Mouse (Mus musculus) 3T3-L1 (cell line): Measurements from ENCODE around the gene Gm15217.

Experiments
- DNase-seq: peaks from one replicate; pipeline ENCODE4 v3.0.0-alpha.2; 2015; ENCODE audit warnings: low read depth, low spot score

Gm15217 gene

DNA sequence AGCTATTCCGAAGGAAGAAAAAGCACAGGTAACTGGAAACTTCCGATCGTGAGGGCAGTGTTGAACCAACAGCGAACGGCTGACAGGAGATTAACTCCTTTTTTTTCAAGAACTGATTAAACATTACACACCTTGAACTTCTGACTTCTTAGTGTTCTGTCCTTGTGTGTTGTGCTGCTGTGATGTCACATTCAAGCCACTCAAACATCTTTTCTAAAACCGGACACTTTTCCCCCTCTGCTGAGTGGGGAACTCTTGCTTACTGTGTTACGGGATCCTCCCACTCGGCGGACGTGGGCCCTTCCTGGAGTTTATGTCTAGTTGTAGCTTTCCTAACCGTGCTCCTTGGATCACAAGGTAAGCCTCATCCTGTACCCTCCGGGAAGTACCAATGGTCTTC is at the start of gene Gm15217:
TSS of gene Gm15217 (plus strand) at position 130 of the 400 bp plus-strand sequence.
- DNase-seq: no peak

DNA sequence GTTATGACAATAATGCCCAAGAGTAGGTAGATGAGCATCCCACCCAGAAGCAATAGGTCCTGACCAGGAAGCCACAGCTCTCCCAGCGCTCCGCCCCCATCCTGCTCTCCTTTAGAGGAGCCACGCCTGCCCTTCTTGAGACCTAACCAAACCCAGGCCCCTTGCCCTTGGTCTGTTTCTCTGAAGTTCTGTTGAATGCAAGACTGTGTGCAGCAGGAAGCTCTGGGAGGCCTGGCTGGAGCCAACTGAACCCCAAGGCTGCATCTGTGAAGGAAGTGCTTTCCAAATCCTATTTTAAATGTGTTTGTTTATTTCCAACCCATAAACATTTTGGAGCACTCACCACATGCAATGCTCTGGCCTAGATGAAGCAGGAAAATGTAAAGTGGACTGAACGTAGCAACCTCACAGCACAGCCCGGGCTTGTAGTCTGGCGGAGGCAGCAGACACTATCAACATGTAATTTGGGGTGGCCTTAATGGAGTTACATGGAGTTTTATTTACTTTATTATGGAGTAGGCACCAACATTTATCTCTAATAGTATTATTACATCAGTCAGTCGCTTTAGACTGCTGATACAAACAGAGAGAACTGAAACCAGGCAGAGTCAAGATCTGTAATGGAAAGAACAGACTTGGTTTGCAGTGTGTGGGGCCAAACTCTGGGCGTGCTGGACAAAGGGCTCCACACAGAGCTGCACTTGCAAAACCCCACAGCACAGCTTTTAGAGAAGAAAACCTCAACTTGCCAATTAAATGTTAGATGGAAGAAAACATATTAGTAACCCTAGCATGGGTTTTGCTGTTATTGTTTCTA is 45.6 kb upstream of the Gm15217 start:
- no peak for DNase-seq

DNA sequence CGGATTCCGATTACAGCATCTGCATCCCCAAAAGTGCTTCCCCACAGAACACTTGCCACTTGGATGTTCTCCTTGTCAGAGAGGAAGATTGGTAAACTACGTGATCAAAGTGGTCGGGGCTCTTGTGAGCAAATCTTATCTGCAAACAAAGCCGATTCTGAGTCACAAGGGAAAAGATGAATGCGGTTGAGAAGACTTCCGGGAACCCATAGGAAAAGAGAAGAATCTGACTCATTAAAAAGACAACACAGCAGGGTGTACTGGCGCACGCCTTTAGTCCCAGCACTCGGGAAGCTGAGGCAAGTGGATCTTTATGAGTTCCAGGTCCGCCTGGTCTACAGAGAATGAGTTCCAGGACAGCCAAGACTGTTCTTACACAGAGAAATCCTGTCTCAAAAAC is 40.4 kb upstream of the Gm15217 start:
- DNase-seq: no peak

DNA sequence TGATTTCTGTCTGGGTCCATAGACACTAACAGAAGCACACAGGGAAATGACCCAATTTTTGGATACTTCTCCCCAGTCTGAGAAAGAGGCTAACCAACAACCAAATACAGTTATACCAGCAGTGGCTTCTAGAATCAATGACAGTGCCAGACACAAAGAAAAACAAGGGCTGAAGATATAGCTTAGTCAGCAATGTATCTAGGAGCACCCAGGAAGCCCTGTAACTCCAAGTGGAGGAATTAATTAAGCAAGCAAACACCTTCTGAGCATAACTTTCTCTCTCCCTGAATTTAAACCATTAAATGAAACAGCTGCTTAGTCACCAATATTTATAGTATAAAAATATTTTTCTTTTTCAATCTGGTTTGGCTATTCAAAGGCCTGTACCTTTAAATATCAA is 34.5 kb upstream of the Gm15217 start:
- no peak for DNase-seq

DNA sequence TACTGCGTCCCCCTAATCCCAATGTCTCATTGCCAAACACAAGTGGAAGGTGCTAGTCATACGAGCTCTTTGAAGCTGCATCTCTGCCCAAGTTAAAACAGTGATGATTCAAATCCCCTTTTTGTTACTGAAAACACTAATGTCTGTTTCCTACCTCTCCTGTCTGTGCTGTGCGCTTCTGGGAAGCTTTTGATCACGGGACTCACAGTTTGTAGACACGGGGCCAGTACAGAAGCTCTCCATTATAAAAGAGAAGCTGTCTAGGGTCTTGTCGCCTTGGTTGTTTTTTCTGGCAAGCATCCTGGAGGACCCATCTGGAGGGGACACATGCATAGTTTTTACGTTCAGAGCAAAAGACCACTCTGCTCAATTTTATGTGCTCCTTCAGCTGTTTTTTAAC is 21.9 kb upstream of the Gm15217 start:
- DNase-seq: no peak

DNA sequence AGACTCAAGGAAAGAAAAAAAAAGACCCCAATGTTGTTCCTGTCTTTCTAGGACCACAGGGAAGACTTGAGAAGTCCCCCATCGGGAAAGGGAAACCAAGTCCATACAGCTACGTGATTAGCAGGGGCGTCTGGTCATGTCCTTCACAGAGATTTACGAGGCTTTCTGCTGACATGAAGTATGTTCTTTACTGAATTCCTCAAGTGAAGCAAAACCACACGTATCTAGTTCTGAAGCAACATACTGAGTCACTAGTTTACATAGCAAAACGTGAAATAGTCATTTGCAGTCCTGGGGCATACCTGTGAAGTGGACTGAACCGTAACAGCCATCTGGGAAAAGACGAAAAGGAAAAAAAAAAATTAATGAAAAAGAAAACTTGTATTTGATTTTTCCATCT is 21.5 kb upstream of the Gm15217 start:
- DNase-seq: peak; percentile 58

DNA sequence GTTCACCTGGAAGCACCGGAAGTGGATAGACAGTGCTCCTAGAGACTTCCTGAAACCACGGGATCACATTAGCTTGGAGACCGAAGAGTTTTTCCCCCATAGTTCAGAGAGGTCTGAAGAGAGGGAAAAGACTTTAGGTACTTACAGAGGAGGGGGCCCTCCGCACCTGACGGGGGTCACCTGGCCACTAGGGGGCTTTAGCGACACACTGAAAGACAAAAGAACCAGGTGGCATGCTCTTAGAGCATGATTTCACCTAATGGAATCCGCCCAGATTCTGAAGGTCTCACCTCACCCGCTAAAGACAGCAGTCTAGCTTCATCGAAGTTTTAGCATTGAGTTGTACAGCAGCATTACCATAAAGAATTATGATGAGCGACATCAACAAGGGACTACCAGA is 16.0 kb upstream of the Gm15217 start:
- DNase-seq: no peak

DNA sequence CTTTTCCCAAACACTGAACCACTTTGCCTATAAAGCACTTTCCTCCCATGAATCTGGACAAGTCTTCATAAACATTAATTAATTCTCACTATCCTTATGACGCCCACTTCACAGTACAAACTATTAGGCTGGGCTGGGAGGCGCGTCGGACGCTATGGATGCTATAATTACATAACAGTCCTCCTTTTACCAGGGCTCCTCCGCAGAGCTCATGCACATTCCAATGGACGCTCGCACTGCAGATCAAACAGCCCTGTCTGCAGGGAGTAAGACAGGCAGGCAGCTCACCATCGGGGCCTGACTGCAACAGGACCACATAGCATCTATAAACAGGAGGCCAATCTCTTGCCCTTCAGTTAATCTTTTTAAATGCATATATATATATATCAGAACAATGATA is 6.8 kb upstream of the Gm15217 start:
- DNase-seq: no peak

DNA sequence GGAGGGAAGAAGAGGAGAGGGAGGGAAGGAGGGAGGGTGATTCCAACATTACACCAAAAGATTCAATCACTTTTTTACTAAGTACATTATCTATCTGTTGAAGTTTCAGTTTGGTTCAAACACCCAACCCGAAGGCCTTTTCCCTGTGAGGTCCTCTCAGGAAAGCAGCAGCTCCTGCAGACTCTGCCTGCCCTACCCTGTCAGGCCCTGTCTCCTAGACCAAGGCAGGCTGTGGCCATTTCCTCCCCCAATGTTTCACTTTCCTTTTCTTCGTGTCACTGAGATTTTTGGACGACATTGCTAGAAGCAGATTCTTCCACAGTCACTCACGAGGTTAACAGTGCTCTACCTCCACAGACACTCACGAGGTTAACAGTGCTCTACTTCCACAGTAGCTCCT is 3.4 kb upstream of the Gm15217 start:
- no peak for DNase-seq

DNA sequence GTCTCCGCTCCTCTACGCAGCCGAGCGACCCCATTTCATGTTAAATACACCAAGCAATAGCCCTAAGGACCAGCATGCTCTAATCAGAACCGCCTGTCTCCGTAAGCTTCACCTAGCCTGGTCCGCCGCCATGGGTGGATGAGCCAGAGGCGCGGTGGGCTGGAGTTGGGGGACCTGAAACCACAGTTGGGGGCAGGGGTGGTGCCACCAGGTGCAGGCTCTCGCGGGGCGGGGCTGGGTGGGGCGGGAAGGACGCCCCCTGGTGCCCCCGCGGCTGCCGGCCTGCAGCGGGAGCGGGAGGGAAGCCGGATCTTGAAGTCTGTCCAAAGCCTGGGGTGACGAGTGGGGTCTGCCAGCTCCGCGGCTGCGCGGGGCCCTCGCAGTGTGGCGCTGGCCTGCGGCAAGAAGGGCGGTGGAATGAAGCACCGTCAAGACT is 1.1 kb downstream of the Gm15217 start:
- no peak for DNase-seq

DNA sequence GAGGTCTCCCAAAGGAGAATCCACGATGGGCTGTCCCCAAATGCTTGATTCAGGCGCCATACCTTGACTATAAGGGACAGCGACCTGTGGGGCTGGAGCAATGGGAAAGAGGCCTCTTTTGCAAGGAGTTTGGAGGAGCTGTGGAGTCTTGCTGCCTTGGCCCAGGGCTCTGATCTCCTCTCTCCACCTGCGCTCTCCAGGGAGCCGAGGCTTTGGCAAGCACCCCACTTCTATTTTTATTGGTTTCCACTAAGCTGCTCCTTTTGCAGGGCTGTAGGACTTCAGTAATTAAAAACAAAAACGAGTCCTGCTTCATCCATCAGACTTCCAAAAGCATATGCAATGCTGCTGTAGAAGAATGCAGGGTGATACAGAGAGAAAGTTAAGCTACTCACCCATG is 2.2 kb downstream of the Gm15217 start:
- peak; percentile 45 for DNase-seq

DNA sequence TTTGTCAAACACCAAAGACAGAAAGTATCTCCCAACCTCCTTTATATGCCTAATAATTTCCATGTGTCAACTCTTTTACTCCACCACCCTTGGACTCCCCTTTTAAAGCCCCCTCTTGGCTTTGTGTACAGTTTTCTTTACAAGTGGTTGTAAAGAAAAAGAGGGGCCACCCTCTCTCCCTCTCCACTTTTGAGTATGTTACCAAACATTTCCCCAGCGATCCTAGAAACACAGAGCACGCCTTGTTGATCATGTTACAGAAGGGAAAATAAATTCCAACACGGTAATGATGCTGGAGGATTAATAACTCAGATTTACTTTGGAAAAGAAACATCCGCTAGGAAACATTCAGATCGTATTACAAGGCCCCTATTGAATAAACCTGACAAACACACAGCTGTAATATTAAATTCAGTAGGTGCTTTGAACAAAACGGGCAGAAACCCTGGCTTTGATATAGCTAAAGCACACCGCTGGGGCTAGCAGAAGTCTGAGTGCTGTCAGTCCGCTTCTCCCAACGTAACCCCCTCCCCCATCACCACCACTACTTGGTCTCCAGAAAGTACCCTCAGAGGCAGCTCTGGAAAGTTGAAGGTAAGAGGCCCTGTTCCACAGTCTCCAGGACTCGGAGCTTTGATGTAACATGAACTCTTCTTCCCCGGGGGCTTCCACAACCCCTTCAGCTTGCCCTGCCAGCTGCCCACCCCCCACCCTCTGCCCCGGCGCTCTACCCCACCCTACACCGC is 5.9 kb downstream of the Gm15217 start:
- DNase-seq: no peak

DNA sequence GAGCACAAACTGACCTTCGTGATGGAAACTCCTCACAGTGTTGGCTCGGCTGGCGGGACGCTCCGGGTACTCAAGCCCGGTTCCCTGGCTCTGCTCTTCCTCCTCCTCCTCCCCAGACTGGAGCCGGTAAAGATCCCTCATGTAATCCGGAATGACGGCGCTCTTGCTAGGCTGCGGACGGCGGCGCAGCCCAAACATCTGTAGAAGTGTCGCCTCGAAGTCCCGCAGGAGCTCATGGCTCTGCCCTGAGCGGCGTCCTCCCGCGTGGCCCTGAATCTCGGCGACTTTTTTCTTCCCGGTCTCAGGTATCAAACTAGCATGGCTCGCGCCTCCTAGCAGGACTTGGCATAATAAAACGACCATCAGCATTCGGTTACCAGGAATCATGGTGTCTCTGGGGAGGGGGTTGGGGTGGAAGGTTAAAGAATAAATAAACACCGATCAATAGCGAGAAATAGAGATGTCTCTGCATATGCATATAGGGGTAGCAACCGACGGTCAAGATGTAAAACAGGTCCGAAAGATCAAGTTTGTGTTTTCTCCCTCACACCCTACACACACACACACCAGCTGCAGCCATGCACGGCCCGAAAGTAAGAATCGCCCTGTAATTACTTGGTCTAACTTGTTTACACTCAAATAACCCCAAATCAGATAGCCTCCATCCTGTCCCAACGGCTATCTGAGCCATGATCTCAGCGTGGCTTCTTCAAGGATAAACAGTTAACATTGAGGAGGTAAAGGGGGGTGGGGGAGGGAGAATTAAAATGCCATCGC is 6.7 kb downstream of the Gm15217 start:
- no peak for DNase-seq

DNA sequence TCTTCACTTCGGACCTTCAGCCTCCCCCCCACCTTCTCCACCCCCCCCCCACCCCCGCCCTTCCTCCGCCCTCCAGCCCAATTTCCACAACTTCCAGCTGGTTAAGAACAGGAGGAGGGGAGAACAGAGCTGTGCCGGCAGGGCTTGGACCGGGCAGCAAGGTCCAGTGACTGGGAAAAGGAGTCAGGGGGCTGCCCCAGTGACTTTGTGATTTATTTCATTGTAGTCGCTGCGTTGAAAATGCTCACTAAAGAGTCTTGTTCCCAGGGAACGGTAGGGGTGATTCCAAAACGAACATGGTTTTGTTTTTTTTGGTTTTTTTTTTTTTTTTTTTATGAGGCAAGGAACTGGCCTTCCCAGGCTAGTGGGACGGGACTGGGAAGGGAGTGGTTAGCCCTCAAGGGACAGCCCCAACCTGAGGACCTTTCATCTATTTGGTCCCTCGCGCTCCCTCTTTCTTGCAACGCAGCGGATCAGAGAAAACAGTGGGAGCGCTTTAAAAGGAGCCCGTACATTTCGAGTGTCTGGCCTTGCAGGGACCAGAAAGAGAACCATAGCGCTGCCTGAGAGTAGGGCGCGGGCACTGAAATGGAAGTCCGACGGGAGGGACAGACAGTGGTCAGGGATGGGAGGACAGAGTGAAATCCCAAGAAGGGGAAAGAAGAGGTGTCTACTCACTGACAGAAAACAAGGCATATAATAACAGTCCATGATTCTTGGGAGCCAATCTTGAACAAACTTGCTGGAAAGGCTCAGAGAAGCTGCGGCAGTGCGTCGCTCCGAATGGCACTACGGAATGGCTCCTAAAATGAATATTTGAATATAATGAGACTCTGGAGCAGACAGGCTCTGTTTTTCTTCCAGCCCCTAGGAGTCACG is 7.5 kb downstream of the Gm15217 start:
- no peak for DNase-seq

DNA sequence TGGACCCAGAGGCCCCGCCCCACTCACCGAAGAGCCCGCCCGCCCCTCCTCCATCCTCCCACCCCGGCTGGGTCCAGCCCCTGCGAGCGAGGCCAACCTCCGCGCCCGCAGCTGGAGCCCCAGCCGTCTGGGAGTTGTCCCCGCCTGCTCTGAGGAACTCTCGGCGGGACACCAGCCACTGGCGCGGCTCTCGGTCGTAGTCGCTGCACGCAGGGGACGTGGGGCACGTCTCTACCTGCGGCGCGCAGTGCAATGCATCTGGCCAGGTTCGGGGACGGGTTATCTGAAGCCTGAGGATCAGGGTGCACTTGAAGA is 8.1 kb downstream of the Gm15217 start:
- DNase-seq: no peak

DNA sequence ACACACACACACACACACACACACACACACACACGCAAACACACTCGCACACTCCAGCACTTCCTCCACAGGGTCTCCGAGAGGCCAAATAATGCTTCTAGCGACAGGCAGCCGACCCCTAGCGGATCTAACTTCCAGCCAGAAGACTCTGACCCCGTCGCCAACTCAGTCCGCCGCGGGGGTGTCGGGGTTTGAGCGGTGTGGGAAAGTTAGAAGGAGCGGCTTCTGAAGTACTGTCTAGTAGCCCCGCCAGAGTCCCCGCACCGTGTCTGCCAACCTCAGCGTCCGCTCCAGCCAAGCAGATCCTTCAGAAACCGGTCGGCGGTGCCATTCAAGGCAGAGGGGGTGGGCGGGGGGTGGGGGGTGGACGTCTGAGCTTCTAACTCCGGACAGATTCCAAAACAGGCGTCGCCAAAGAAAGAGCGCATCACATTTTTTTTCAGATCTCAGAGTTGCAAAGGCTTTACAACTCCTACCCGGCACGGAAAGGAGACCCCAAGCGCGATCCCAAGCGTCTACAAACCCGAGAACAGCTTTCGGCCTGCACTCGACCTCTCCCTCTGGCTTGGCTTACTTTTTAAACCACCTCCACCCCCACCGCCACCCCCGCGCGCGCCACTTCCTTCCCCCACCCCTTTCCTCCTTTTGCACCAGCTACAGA is 8.7 kb downstream of the Gm15217 start:
- DNase-seq: no peak

DNA sequence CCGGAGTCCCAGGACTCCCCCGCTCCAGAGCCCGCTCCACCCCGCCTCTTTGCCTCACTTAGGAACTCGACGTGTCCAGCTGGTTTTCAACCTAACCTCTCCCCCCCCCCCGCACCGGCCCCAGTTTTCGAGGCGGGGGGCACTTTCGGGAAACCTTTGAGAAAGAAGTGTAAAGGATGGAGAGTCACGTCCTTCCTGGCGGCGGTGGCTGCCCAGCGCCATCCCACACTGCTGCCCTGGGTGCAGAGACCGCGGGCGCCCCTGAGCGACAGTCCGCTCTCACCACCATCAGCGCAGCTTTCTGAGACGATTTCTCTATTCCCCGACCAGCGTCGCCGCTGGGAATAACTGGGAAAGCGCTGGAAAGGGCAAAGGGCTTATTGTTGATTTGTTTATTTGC is 9.4 kb downstream of the Gm15217 start:
- DNase-seq: no peak

DNA sequence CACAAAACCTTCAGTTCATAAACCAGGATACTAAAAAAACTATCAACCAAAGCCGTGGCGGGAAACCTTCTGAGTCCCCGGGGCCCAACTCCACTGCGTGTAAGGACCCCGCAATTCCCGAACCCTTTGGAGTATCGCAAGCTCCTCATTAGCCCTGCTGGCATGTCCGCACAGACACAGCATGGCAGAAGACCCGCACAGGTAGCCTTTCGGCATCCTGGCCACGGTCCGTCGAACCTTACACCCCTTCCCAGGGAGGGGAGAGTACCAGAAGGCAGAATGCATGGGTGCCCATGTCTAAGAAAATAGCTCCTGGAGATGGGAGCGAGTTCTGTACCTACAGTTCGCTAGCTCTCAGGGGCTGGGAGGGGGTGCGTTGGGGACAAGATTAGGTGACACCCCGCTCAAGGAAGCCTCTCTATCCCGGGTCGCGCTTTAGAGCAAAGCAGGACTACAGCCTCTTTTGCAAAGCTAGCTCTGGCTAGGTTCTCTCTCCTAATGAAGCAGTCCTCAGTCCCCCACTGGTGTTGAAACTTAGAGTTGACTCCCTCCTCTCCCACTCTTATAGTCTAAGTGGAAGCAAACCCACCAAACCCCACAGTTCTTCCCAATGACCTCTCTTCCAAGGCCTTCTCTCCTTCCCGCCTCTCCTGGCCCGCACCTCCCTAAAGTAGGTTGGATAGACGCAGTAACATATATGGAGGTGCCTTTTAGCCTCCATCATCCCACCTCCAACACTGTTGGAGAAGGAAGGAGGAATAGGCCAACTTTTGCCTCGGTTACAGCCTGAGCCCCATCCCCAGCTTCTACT is 10.4 kb downstream of the Gm15217 start:
- no peak for DNase-seq

DNA sequence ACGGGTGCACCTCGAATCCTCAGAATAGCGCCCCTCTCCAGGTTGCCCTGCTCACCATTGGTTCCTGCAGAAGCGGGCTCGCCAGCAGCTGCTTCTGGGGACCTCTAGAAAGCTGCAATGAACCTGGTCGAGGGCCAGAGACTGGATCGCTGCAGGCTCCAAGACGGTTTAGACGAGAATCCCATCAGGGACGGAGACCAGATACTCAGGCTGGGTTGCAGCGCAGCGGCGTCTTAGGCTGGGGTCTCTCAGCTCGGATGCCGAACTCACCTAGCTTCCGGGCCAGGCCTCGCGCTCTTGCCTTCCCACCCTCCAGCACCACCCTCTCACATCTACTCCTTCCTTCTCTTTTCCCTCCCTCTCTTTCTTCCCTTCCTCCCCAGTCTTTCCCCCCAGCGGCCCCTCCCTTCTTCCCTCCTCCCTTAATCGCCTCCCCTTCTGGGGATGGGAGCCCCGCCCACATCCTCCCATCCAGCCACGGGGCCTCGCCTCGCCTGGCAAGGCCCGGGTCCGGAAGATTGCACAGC is 11.1 kb downstream of the Gm15217 start, which contains the start of gene Bmp4:
TSS of gene Bmp4 (minus strand) at position 421 of the 527 bp plus-strand sequence.
- DNase-seq: no peak
